Mouse (Mus musculus) hindbrain, embryonic 15.5 days (tissue): ENCODE measurements at regions not wholly inside any gene's neighbourhood (a gene's known extent, or its start where the extent isn't known, plus 50 kb on each side); places are given as distances from the start of the nearest gene placed in this dataset.

Source experiments
- ATAC-seq: fragments of 200-750 bp; cut with Nextera tagmentation; 2 replicates; pipeline ENCODE4 v1.8.0; 2017; ENCODE audit warnings: low read depth, moderate number of reproducible peaks, moderate TSS enrichment; ENCODE audit not compliant: low FRiP score
- H3K27ac ChIP-seq: fragments of 300-500 bp; sonication (generic); replicated peaks from 2 replicates; pipeline ENCODE4 v1.5.1; 2015; ENCODE audit warnings: mild to moderate bottlenecking, inconsistent platforms
- H3K27me3 ChIP-seq: fragments of 300-500 bp; sonication (generic); 2 replicates; pipeline ENCODE4 v1.6.1; 2015; ENCODE audit warnings: control low read depth, inconsistent platforms
- H3K36me3 ChIP-seq: fragments of 300-500 bp; sonication (generic); 2 replicates; pipeline ENCODE4 v1.6.1; 2015; ENCODE audit warnings: control low read depth, inconsistent platforms
- H3K4me1 ChIP-seq: fragments of 300-500 bp; sonication (generic); replicated peaks from 2 replicates; pipeline ENCODE4 v1.6.1; 2015; ENCODE audit warnings: control low read depth, inconsistent platforms
- H3K4me2 ChIP-seq: fragments of 300-500 bp; sonication (generic); 2 replicates; pipeline ENCODE4 v1.6.1; 2015; ENCODE audit warnings: moderate library complexity, mild to moderate bottlenecking, inconsistent platforms
- H3K4me3 ChIP-seq: fragments of 300-500 bp; sonication (generic); 2 replicates; pipeline ENCODE4 v1.5.1; 2015; ENCODE audit warnings: mild to moderate bottlenecking, inconsistent platforms
- H3K9ac ChIP-seq: fragments of 300-500 bp; sonication (generic); 2 replicates; pipeline ENCODE4 v1.6.1; 2015; ENCODE audit warnings: inconsistent platforms
- H3K9me3 ChIP-seq: fragments of 300-500 bp; sonication (generic); 2 replicates; pipeline ENCODE4 v1.6.1; 2016; ENCODE audit warnings: control low read depth, inconsistent platforms
- WGBS: fragments of 180-500 bp; shearing (Covaris S2); methylation state at CpG from one replicate; pipeline ENCODE4 v1.1.7; 2015; 5-methylcytosine and 5-hydroxymethylcytosine counted together

DNA sequence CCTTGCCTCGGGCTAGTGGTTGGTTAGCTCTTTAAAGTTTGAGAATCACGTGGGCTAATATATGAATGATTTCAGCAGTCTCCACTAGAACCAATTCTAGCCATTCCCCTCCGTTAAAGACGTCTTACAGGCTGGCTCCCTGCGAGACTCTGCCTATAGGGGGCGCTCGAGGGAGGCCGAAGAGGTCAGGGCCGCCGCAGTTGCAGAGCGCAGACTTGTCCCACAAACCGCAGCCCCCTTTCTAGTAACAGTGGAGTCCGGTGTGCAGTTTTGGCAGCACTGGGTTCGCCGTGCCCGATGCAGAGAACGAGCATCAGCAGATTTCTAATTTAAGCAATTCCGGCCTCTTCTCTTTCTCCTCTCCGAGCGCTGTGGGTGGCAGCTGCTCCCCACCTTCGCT, 52.6 kb upstream of the Cpsf6 start:
- H3K9ac ChIP-seq: no peak overlapping the region
- no peaks in the 10 kb centered on the region for H3K9me3 ChIP-seq
- H3K27ac ChIP-seq: no peak overlapping the region
- H3K4me3 ChIP-seq: peak overlapping the region; percentile 7; the same call in 1 of the 2 replicates
- H3K27me3 ChIP-seq: 0 out of 2 replicates have a peak, but pooled peaks cover 3% of the 10 kb centered on the region
- H3K4me2 ChIP-seq: peak overlapping the region; percentile 51
- 8% methylated on average over 21 of the region's 21 CpGs for WGBS
- no peak for ATAC-seq
- peaks cover 18% of the 10 kb centered on the region for H3K4me1 ChIP-seq
- no peaks in the 10 kb centered on the region for H3K36me3 ChIP-seq

DNA sequence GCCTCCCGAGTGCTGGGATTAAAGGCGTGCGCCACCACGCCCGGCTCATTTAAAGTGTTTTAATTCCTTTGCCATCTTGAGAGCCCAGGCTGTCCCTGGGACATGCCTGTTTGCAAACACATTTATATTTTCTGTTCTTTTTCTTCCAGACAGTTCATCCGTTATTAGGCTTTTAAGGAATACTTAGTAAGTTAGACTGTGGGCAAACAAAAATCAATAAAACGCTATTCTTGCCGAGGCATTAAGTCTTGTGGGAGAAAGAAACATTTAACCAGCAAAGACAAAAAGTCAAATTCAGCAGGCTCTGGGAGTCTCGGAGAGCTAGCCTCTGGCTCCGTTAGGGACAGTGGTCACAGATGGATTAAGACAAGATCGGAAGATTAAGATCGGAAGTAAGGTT, 52.0 kb upstream of the Cpsf6 start:
- Histone ChIP-seq H3K9me3 (no peaks in the 10 kb centered on the region), H3K36me3 (no peaks in the 10 kb centered on the region), H3K27ac (no peak overlapping the region), H3K9ac (no peak overlapping the region), H3K4me2 (peak overlapping the region; percentile 51), H3K4me1 (peaks cover 18% of the 10 kb centered on the region), H3K27me3 (0 out of 2 replicates have a peak, but pooled peaks cover 3% of the 10 kb centered on the region), H3K4me3 (no peak overlapping the region)
- WGBS: 68% methylated on average over 12 of the region's 12 CpGs
- ATAC-seq: no peak

DNA sequence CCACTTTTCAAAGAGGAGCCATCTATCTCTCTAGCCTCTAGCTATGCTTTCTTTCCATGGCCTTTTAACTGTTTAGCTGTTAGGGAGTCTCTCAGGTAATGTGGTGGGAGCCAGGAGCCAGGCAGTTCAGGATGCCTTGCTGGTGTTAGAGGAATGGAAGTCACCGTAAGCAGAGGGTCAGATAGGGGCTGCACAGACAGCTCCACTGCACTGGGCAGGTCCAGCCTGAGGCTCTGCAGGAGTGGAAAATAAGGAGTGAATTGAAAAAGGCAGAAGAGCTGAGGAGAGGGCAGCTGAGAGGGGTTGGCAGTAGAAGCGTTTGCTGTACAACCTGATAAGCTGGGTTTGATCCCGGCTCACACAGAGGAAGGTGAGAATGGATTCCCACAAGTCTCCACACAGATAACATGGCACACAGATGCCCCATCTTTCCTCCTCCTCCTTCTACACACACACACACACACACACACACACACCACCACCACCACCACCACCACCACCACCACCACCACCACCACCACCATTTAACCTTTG, 51.3 kb upstream of the Cpsf6 start:
- ATAC-seq: no peak
- 91% methylated on average over 3 of the region's 3 CpGs for WGBS
- no peak overlapping the region for H3K9ac ChIP-seq

DNA sequence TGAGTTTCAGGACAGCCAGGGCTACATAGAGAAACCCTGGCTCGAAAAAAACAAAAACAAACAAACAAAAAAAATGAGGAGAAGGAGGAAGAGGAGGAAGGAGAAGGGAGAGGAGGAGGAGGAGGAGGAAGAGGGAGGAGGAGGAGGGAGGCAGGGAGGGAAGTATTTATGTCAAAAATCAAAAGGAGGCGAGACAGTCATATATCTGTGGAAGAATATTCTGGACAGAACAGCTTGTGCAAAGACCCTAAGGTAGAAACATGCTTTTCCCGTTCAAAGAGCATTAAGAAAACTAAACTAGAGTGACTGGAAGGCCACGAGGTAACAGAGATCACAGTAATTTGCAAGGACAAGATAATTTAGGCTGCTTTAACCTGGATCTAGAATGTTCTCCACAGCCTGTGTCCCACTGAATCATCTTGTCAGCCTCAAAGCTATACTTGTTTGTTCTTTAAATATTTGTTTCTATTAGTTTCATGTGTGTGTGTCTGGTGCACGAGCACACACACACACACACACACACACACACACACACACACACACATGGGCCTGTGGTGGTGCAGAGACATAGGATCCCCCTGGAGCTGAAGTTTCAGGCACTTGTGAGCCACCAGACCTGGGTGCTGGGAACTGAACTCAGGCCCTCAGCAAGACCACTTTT, 50.5 kb upstream of the Cpsf6 start:
- Histone ChIP-seq H3K27ac (no peak overlapping the region), H3K4me3 (no peak overlapping the region), H3K27me3 (0 out of 2 replicates have a peak, but pooled peaks cover 3% of the 10 kb centered on the region), H3K4me1 (peaks cover 25% of the 10 kb centered on the region), H3K36me3 (no peaks in the 10 kb centered on the region), H3K9me3 (no peaks in the 10 kb centered on the region), H3K4me2 (no peak overlapping the region), H3K9ac (no peak overlapping the region)
- WGBS: 85% methylated on average over 5 of the region's 5 CpGs
- ATAC-seq: no peak

More for the DNA sequence above, 51.3 kb upstream of the Cpsf6 start:
- Histone ChIP-seq H3K4me3 (no peak overlapping the region), H3K9me3 (no peaks in the 10 kb centered on the region), H3K27me3 (0 out of 2 replicates have a peak, but pooled peaks cover 3% of the 10 kb centered on the region), H3K27ac (no peak overlapping the region), H3K4me1 (peaks cover 22% of the 10 kb centered on the region), H3K4me2 (no peak overlapping the region), H3K36me3 (no peaks in the 10 kb centered on the region)

DNA sequence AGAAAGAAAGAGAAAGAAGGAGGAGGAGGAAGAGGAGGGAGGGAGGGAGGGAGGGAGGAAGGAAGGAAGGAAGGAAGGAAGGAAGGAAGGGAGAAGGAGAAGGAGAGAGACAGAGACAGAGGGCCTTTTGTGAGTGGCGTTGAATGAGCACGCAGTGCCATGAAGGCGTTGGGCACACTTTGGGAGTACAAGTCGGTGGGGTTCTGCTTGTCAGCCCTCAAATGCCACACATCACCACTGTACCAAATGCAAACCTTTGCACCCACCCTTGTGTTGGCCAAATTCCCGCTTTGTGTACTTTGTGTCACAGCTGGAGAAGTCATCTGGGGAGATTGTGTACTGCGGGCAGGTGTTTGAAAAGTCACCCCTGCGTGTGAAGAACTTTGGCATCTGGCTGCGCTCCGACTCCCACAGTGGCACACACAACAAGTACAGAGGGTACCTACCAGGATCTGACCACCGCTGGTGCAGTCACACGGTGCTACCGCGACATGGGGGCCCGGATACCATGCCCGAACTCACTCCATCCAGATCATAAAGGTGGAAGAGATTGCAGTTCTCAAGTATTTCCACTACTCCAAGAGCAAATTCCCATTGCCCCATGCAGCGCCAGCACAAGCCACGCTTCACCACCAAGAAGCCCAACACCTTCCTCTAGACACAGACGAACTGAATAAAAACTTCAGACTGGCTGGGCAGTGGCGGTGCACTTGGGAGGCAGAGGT, 49.8 kb upstream of the Cpsf6 start:
- no peak for ATAC-seq
- no peak overlapping the region for H3K9ac ChIP-seq
- H3K27ac ChIP-seq: no peak overlapping the region
- no peaks in the 10 kb centered on the region for H3K36me3 ChIP-seq
- H3K4me3 ChIP-seq: no peak overlapping the region
- H3K4me1 ChIP-seq: peaks cover 19% of the 10 kb centered on the region
- 0 out of 2 replicates have a peak, but pooled peaks cover 3% of the 10 kb centered on the region for H3K27me3 ChIP-seq
- 90% methylated on average over 19 of the region's 19 CpGs for WGBS
- no peaks in the 10 kb centered on the region for H3K9me3 ChIP-seq
- H3K4me2 ChIP-seq: no peak overlapping the region
